Mouse (Mus musculus) gastrocnemius, adult 8-10 months (tissue): Measurements from ENCODE around the gene Adam19. TPM values are rescaled to one million over a fixed set of nuclear protein-coding genes. Genes with fewer than 3 reads are reported as not detected.
"Not testable (repeated sequence)": the region's sequence is repeated elsewhere in the genome, so short reads cannot be mapped to it uniquely, and the experiment has no call there.

Experiments used
- DNase-seq, 2 experiments: peaks; one replicate each; pipeline ENCODE4 v3.0.0; 2022; ENCODE audit warnings: low spot score in 2 of 2
- total RNA-seq, 4 experiments: library from RNA; stranded (reverse); gene quantifications; 2 replicates each; pipeline ENCODE4 v1.2.4; 2022

Adam19 gene
- total RNA-seq = 1 to 10 TPM; 1.5 to 2.8 (median 2.2) TPM

- peak; percentile 50 to 57 for DNase-seq
These were observed at the start of gene Adam19 for GRCm38 (mm10) chr11:46055896-46056769. TSS of gene Adam19 (plus strand) at chr11:46055992.

GRCm38 (mm10) chr11:46016061-46016460 is 39.7 kb upstream of the Adam19 start:
- peak; percentile 19 for DNase-seq

- no peak for DNase-seq
These were observed 35.5 kb upstream of the Adam19 start for GRCm38 (mm10) chr11:46020246-46020645.

- no peak for DNase-seq
These were observed 33.9 kb upstream of the Adam19 start for GRCm38 (mm10) chr11:46021850-46022249.

- no peak for DNase-seq
These were observed 32.8 kb upstream of the Adam19 start for GRCm38 (mm10) chr11:46022983-46023382.

- DNase-seq = peak; percentile 13 to 26
These were observed 29.8 kb upstream of the Adam19 start for GRCm38 (mm10) chr11:46025962-46026392.

- DNase-seq = no peak
These were observed 27.6 kb upstream of the Adam19 start for GRCm38 (mm10) chr11:46027952-46028814.

GRCm38 (mm10) chr11:46029485-46029884 is 26.3 kb upstream of the Adam19 start:
- DNase-seq = no peak

GRCm38 (mm10) chr11:46030026-46030425 is 25.8 kb upstream of the Adam19 start:
- no peak for DNase-seq

- DNase-seq = no peak
These were observed 24.3 kb upstream of the Adam19 start for GRCm38 (mm10) chr11:46031470-46031869.

GRCm38 (mm10) chr11:46032956-46033355 is 22.8 kb upstream of the Adam19 start:
- no peak for DNase-seq

- DNase-seq = no peak
These were observed 19.4 kb upstream of the Adam19 start for GRCm38 (mm10) chr11:46036374-46036773.

- no peak for DNase-seq
These were observed 16.9 kb upstream of the Adam19 start for GRCm38 (mm10) chr11:46038901-46039300.

- DNase-seq = no peak
These were observed 16.5 kb upstream of the Adam19 start for GRCm38 (mm10) chr11:46039335-46039734.

GRCm38 (mm10) chr11:46040841-46041556 is 14.8 kb upstream of the Adam19 start:
- no peak for DNase-seq

- DNase-seq = no peak
These were observed 14.1 kb upstream of the Adam19 start for GRCm38 (mm10) chr11:46041607-46042267.

GRCm38 (mm10) chr11:46044781-46045180 is 11.0 kb upstream of the Adam19 start:
- no peak for DNase-seq

- DNase-seq = no peak
These were observed 8.5 kb upstream of the Adam19 start for GRCm38 (mm10) chr11:46047264-46047663.

GRCm38 (mm10) chr11:46052105-46052659 is 3.6 kb upstream of the Adam19 start, which contains the start of gene Gm12166:
TSS of gene Gm12166 (minus strand) at chr11:46052321.
- not testable (repeated sequence) for DNase-seq

GRCm38 (mm10) chr11:46053457-46053856 is 2.3 kb upstream of the Adam19 start:
- not testable (repeated sequence) for DNase-seq
